ENCODE assay signal across 11 mouse cellular contexts in genomic region chr11:68748121-68748520, GRCm38 (mm10).
"Had no signal": no experiment of that assay in that cellular context is flagged by ENCODE, and none has a peak within 500 bp of the region (broad histone marks: within the 10 kb centered on the region; RNA-seq: fewer than 3 reads in every experiment).

No protein-coding gene starts in this region.

- H3K9ac ChIP-seq: intestine, embryonic 15.5 days; liver, embryonic 15.5 days; midbrain, embryonic 13.5 days; stomach, embryonic 15.5 days had no signal

- H3K4me3 ChIP-seq: intestine, embryonic 15.5 days; limb, embryonic 10.5 days; liver, embryonic 15.5 days; midbrain, embryonic 13.5 days; stomach, embryonic 15.5 days had no signal

- H3K27me3 ChIP-seq: intestine, embryonic 15.5 days; liver, embryonic 15.5 days; midbrain, embryonic 13.5 days; stomach, embryonic 15.5 days had no signal

- ATAC-seq: intestine, embryonic 15.5 days; lung, postnatal 0 days; midbrain, embryonic 13.5 days had no signal

- H3K27ac ChIP-seq: intestine, embryonic 15.5 days; limb, embryonic 10.5 days; liver, embryonic 15.5 days; midbrain, embryonic 13.5 days; stomach, embryonic 15.5 days had no signal

- H3K4me1 ChIP-seq: intestine, embryonic 15.5 days; liver, embryonic 15.5 days; stomach, embryonic 15.5 days had no signal

- H3K9me3 ChIP-seq: intestine, embryonic 15.5 days; limb, embryonic 10.5 days; liver, embryonic 15.5 days; midbrain, embryonic 13.5 days; stomach, embryonic 15.5 days had no signal

- H3K4me2 ChIP-seq: intestine, embryonic 15.5 days; liver, embryonic 11.5 days; liver, embryonic 15.5 days; midbrain, embryonic 13.5 days; stomach, embryonic 15.5 days had no signal

- DNase-seq: kidney, adult 18-20 months; kidney, postnatal 14 days; lung, adult 2 months; lung, postnatal 36 days had no signal
